Mouse (Mus musculus) layer of hippocampus, adult 9-11 months (tissue): Measurements from ENCODE around the gene Gm12830.

Experiments used
- DNase-seq: peaks from one replicate; pipeline ENCODE4 v3.0.0; 2022

The Gm12830 gene

DNA sequence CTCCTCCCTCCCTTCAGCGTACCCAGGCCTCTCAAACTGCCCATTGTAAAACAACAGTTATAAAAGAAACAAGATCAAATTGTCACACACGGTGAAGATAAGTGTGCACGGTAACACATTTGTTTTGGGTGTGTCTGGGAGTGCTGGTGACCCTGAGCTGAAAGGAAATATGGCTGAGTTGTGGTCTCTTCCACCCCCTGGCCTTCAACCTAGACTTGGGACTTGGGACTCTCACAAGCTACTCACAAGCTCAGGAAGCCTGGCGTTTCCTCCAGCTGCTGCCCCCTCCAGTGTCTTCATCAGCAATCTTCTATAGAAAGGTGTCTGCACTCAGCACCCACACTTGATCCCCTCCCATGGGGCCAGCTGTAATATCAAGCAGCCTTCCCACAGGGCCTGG is 24.1 kb downstream of the Gm12830 start:
- DNase-seq: no peak

DNA sequence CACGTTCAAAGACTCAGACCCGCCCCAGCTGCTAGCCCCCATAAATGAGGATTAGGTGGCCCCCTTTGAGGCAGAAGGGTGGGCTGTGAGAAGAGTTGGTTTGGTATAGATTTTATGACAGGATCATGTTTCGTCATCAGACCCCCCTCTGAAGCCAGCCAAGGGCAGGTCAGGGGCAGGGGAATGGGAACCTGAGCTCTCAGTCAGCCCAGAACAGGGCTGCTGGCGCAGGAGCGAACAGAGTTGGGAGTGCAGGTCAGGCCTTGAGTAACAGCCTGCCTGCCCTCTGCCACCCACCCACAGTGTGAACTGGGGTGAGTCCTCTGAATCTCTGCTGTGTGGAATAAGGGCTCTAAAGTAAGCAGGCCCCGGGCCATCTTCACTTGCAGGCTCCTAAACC is 25.2 kb downstream of the Gm12830 start:
- DNase-seq: no peak

DNA sequence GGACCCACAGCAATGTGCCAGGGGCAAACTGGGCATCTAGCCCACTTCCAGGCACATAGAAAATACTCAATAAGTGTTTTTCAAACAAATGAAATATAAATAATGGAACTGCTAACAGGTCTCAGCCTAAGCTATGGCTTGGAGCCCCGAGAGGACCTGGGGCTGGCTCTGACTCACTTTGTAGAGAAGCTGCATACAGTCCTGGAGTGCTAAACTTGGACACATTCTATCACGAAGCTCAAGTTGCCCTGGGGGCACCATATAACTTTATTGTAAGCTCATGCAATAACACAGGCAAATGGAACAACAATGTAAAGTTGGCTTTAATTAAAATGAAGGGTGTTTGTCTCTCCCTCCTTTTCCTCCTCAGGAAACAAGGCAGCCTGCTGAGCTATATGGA is 32.4 kb downstream of the Gm12830 start:
- no peak for DNase-seq

DNA sequence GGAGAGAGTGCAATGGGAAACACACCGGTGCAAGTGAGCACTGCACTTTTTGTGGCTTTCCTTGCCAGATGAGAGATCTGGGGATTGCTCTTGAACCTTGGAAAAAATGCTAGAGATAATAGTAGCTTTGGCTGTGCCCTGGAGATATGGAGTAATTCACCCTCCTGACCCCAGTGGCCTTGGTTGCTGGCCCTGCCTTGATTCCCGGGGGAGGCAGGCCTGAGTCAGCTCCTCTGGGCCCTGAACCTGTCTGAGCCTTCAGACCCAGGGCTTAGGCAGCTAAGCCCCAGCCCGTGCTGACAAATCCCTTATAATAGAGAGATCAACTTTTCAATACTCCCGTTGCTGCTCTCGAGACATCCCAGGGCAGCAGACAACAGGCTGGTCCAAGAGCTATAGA is 36.9 kb downstream of the Gm12830 start:
- no peak for DNase-seq

DNA sequence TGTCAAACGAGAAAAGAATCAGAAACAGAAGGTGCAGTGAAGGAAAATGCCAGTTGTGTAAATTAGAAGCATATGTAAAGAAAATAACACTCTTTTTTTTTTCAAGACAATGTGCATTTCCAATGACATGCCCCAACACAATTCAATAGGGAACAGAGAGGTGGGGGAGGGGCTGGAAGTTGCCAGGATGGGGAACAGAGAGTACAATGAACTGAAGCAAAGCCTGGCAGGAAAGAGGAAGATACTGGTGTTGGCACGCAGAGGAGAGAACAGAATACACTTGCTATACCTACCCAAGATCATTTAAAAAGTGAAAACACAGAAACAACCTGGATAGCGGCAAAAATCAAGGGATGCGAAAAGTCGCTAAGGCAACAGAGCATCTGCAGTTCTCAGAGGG is 41.6 kb downstream of the Gm12830 start:
- no peak for DNase-seq

DNA sequence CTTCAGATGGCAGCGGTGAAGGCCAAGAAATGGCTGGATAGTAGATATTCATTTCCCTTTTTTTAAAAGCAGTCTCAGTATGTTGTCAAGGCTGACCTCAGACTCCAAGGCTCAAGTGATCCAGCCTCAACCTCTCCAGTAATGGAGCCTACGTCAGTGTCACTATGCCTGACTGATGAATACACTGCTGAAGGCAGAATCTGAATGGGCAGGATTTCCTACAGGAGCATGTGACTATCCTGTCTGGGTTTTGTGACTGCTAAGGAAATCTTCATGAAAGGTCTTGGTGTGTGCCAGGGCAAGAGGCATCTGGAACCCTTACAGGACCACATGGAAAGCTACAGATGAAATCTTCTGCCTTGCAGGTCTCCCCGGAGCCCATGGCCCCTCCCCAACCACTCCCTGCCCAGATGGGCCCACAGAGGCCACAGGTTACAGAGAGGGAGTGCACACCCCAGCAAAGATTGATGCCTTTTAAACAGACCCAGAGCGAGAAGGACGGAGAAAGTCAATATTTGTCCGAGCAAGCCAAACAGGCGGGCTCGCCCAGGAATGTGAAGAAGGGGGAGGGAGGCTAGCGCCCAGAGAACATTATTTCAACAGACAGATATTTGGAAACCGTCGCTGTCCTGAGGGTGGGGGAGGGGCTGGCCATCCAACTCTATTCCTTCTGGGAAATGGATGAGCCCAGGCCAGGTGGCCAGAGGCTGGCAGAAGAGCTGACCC is 48.4 kb downstream of the Gm12830 start:
- DNase-seq: no peak

DNA sequence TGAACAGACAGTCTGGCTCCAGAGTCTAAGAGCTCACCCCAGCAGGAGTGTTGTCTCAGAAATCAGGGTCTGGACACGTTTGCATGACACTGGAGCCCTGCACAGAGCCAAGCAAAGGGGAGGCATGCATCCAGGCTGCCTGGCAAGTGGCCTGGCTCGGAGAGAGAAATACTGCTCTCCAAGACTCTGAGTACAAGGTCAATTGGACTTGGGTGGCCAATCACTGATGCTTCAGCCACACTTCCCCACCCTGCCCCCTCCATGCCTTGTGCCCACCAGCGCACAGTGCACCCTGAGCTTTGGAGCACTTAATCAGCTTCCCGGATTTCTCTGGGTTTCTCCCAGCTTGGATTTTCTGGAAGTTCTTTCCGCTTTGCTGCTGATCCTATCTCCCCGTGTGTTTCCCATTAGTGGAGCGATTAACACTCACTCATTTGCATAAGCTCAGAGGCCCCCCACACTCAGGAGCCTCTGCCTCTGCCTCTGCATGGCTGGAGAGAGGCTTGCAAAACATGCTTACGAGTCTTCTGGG is 55.0 kb downstream of the Gm12830 start:
- no peak for DNase-seq

DNA sequence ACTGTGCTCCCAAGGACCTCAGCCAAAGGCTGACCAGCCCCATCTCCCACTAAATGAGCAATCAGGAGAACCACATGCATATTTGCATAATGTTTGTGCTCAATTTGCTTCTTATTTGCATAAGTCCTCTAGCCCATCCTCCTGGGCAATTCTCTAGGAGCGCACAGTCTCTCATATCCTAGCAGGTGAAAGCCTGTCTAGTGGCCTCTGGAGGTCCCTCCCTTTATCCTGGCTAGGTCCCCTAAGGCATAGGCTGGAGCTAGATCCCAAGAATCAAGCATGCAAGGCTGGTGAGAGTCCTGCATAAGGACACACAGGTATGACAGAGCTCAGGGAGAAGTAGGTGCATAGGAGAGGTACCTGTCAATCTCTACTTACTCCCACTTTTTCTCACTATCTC is 60.7 kb downstream of the Gm12830 start:
- no peak for DNase-seq

DNA sequence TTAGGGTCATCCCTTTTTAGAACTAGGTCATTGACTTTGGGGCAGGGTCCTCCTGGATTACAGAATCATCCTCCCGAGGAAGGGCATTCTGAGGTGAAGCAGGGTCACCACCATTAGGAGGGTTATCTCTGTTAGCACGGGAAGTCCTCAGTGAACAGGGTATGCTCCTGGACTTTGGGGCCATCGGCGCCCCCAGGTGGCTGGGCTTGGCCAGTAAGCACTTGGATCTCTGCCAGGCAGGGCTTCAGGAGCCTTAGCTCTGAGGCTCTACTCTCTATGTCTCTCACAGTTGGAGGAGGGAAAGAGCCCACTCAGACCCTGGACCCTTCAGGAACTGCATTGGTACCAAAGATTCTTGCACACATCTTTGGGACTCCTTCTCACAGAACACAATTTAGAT is 76.3 kb downstream of the Gm12830 start:
- no peak for DNase-seq

DNA sequence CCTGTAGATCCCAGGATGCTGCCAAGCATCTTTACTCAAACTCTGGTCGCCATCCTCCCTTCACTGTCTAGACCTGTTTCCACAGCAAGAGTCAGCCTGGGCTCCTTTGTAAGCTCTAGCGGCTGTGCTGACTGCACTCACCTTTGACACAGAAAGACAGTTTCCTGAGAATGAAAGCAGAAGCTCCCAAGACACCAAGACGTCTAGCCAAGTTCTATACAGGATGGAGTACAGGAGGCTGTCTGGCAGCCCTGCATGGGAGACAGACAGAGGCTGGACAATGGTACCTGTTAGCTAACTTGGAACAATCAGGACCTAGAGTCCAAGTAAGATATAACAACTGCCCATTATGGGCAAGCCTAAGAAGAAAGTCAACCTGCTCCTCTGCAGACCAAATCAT is 78.4 kb downstream of the Gm12830 start:
- DNase-seq: no peak

DNA sequence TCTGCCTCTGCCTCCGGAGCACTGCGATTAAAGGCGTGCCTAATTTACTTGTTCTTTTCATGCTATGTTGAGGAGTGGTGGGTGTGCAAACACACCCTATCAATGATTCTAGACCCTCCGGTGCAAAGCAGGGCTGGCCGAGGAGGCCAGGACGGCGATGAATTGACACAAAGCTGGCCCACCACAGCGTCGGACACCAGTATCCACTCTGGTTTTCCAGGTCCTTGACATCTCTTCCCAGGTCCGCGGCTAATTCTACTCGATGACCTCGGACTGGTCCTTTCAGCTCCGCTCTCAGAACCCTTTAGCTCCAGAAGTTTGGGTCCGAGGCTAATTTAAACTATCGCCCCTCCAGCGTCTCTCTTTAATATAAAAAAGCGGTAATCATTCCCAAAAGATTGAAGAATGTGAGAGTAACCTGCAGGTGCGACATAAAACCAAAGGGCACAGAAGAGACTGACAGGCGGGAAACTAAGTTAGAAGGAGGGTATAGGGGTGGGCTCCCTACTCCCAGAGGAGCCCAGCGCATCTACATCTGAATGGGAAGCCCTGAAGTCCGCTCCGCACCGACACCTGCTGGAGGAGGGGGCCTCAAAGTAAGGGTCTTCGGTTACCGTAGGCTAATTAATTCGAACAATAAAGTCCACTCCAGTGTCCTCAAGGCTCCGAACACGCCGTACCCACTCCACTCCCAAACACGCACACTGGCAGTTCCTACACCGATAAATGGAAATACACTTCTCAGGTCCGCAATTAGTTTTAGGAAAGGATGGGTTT is 79.5 kb downstream of the Gm12830 start:
- no peak for DNase-seq

DNA sequence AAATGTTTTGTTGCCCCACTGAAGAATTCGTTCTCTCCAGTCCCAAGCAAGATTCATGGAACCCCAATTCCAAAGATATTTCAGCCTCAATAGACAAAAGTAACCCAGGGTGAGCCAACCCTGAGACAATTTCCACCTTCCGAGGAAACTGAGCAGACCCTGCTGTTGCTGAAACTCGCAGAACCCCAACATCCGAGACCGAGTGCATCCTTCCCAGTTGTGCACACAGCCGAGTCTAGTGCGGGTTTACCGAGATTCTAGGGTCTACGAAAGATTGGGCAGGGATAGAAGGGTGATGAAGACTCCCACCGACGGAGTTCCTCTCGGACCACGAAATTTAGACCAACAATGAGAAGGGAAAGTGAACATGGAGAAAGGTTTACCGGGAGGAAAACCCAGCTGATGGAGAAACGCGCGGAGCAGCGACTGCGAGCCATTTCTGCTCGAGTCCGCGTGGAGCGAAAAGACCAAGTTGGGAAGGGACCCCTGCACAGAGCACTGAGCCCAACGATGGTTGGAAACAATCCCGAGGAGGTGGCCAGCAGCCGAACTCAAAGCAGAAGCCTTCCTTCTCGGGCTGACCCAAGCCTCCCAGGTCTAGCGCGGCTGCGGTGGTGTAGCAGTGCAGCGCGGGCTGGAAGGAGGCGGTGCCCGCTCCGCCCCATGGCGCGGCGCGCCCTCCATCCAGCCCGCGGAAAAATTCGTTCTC is 80.3 kb downstream of the Gm12830 start:
- DNase-seq: no peak

DNA sequence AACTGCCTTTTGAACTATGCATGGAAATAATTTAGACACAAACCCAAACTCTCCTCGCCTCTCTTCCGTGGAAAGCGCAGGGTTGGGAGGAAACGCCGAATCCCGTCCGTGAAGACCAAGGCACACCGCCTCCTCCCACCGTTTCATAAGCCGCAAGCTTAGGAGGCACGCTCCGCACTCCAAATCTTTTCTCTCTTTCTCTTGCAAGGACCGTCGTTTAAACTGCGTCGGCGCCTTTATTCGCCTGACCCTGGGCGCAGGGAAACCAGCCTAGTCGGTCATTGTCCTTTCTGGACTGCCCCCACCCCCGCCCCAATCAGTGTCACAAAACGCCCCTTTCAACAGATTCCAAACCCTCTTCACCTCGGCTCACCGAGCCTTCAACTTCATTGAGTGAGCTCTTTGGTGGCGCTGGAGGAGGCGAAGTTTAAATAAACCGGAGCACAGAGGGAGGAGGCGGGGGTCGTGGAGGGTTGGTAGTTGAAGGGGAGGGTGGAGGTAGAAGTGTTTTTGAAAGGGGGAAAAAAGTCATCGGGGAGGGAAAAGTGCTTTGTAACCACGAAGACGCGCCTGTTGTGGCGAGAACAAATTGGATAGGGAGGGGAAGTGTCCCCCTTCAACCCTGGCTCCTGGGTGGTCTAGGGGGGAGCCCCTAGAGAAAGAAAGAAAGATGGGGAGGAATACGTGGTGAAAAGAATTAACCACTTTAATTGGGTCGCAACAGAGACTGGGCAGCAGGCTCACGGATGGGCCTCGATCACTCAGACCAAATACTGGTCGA is 81.3 kb downstream of the Gm12830 start:
- DNase-seq: no peak

DNA sequence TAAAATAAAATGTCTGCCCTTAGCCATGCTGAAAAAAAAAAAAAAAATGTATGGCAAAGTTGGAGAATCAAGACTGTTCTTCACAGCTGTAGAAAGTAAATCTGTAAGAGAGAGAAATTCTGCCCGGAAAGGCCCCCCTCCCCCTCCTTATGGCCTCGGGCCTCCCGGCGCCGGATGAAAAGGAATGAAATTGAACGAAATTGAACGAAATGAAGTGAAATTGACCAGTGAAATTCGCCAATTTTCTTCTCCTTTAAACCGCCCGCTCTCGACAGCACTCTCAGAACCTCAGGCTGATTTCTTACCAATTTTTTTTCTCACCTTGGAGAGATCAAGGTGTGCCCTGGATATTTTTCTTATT is 81.9 kb downstream of the Gm12830 start:
- no peak for DNase-seq

DNA sequence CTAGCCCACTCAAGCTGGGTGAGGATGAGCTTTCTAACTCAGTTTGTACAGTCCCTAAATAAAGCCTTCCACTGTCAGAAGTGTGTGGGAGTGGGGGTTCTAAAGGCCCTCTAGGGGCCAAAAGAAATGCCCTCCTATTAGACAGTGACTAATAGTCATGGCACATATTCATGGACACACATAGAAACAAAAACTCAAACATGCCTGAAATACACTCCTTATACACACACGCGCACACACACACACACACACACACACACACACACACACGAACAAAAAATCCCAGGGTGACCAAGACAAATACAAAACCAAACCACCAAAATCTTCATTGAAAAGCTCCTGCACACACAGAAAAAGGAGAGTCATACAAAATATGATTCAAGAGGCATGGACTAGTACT is 84.0 kb downstream of the Gm12830 start:
- DNase-seq: no peak
